Mouse (Mus musculus): ENCODE measurements around the gene Ptpn13.

DNA sequence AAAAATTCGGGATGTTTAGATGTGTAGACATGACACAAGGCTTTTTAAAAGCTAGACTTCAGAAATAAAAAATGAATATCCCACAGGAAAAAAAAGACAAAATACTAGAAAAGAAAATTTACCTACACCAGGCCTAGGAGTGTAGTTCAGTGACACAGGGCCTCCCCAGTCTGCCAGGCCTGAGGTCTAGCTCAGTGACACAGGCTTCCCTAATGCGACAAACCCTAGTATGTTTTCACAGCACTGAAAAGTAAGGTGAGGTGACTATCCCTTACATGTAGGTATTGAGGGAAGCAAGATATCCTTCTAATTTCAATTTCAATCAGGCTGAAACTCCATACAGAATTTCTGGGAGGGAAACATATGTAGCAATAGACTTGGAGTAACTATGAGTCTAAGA is 212.2 kb downstream of the Ptpn13 start:
- TF ChIP-seq CTCF (IDR thresholded peaks at IDR 0.05 in 2 of 3, conservative IDR thresholded peaks at IDR 0.05 in 1 of 3; ENCODE audit: control insufficient read depth in 1 of 3, insufficient read depth in 1 of 3, low read depth in 2 of 3, low read length in 3 of 3, poor library complexity in 1 of 3, severe bottlenecking in 1 of 3) (no peak), POLR2A (IDR thresholded peaks at IDR 0.05; ENCODE audit: control insufficient read depth in 1 of 2, insufficient read depth in 1 of 2, low read depth in 1 of 2, low read length in 2 of 2, poor library complexity in 1 of 2) (no peak), E2F4 (IDR thresholded peaks at IDR 0.05; ENCODE audit: borderline replicate concordance, low read depth, low read length) (no peak), ZMIZ1 (IDR thresholded peaks at IDR 0.05; ENCODE audit: low read depth, low read length) (no peak), JUND (IDR thresholded peaks at IDR 0.05; ENCODE audit: low read depth, low read length) (no peak), GATA1 (IDR thresholded peaks at IDR 0.05; ENCODE audit: low read depth, low read length) (no peak), GABPA (IDR thresholded peaks at IDR 0.05; ENCODE audit: low read depth, low read length) (no peak)

All from MEL (cell line).